12 mouse cellular contexts compared by ENCODE assay signal in genomic region chr8:12988722-12989430, GRCm38 (mm10). TPM values are rescaled to one million over a fixed set of nuclear protein-coding genes. Genes with fewer than 3 reads are reported as not detected.
DNase-seq lines count a peak whose midpoint lies in the region; ATAC-seq and TF ChIP-seq lines count a peak whose summit lies in the region.
"Had no signal": no experiment of that assay in that cellular context is flagged by ENCODE, and none has a peak within 500 bp of the region (broad histone marks: within the 10 kb centered on the region; RNA-seq: fewer than 3 reads in every experiment).

No protein-coding gene starts in this region.

- H3K9ac ChIP-seq in CH12.LX (ENCODE audit: insufficient read depth, low read depth) = no peak overlapping the region
- H3K9ac ChIP-seq: forebrain, embryonic 15.5 days; limb, embryonic 15.5 days; midbrain, embryonic 13.5 days had no signal

- ATAC-seq in CD4-positive, CD25-positive, alpha-beta regulatory T cell, adult 4 months = no peak
- ATAC-seq: activated CD4-positive, CD25-positive, alpha-beta regulatory T cell, adult 4 months; forebrain, embryonic 15.5 days; midbrain, embryonic 13.5 days had no signal

- H3K36me3 ChIP-seq in CH12.LX (replicated peaks in 1 of 2; ENCODE audit: control insufficient read depth in 1 of 2, insufficient read depth in 1 of 2, low read length in 1 of 2) = no peaks in the 10 kb centered on the region

- dilution Hi-C loops in CH12.LX (cut with MboI; ENCODE audit: extremely low pct_ligation_motif_present, extremely low pct_unique_long_range_greater_than_20kb, low sequenced_read_pairs) = no loop called here

- peak; percentile 2; the same call in 1 of the 2 replicates for TF ChIP-seq CTCF in left cerebral cortex, adult 2 months (IDR thresholded peaks at IDR 0.05)
- TF ChIP-seq CTCF in CH12.LX (conservative IDR thresholded peaks at IDR 0.05 in 1 of 2, IDR thresholded peaks at IDR 0.05 in 1 of 2; ENCODE audit: low read depth in 2 of 2, low read length in 2 of 2) = peak in 1 of 2 experiments; percentile 55; a peak in 2 of 4 replicates

- peak; percentile 14 for DNase-seq in CD4-positive, CD25-positive, alpha-beta regulatory T cell, adult 2 months (ENCODE audit: low read depth, low spot score)
- DNase-seq in left cerebral cortex, adult 2 months (ENCODE audit: extremely low spot score in 1 of 2, low spot score in 2 of 2) = peak in 1 of 2 experiments; percentile 35
- DNase-seq in left cerebral cortex, adult 9 months (ENCODE audit: low spot score in 2 of 2) = no peak
- no peak for DNase-seq in CH12.LX (ENCODE audit: extremely low read depth)
- peak; percentile 71 for DNase-seq in cerebellum, adult 9-11 months
- no peak for DNase-seq in layer of hippocampus, adult 8-10 months (ENCODE audit: low spot score in 2 of 2)
- DNase-seq in frontal cortex, postnatal 36 days (ENCODE audit: low spot score in 2 of 2) = no peak

- no peak for TF ChIP-seq EP300 in CH12.LX (IDR thresholded peaks at IDR 0.05; ENCODE audit: low read length)

- peaks cover 96% of the 10 kb centered on the region for H3K27me3 ChIP-seq in CH12.LX (replicated peaks)
- H3K27me3 ChIP-seq: forebrain, embryonic 15.5 days; limb, embryonic 15.5 days; midbrain, embryonic 13.5 days had no signal

- in situ Hi-C loops in CH12.LX (cut with MboI; ENCODE audit: low pct_ligation_motif_present, low pct_unique_long_range_greater_than_20kb, low sequenced_read_pairs) = loop anchor here (25.0 kb wide), 1 partner anchor 223 kb away; the partner anchor contains the start of gene Grtp1

- no peaks in the 10 kb centered on the region for H3K4me1 ChIP-seq in CH12.LX (ENCODE audit: control insufficient read depth in 1 of 2, insufficient read depth in 2 of 2)
- H3K4me1 ChIP-seq: limb, embryonic 15.5 days; midbrain, embryonic 13.5 days had no signal

- TF ChIP-seq RAD21 in CH12.LX (IDR thresholded peaks at IDR 0.05; ENCODE audit: low read depth, low read length) = peak; percentile 33

- intact Hi-C loops in left cerebral cortex, adult 2 months (cut with DNase I) = loop anchor here (5.0 kb wide), 1 partner anchor 72 kb away; no protein-coding TSS in a partner anchor

- no peak overlapping the region for H3K4me2 ChIP-seq in CH12.LX (ENCODE audit: insufficient read depth, low read depth, poor library complexity, severe bottlenecking)
- H3K4me2 ChIP-seq: forebrain, embryonic 15.5 days; limb, embryonic 15.5 days; midbrain, embryonic 13.5 days had no signal

- H3K9me3 ChIP-seq in CH12.LX (replicated peaks; ENCODE audit: low read length) = no peaks in the 10 kb centered on the region
- H3K9me3 ChIP-seq: forebrain, embryonic 15.5 days; limb, embryonic 15.5 days; midbrain, embryonic 13.5 days had no signal

- peak overlapping the region; percentile 77 for H3K27ac ChIP-seq in left cerebral cortex, adult 2 months
- H3K27ac ChIP-seq in CH12.LX (ENCODE audit: insufficient read depth, low read depth) = no peak overlapping the region
- H3K27ac ChIP-seq: forebrain, embryonic 15.5 days; limb, embryonic 15.5 days; midbrain, embryonic 13.5 days had no signal

- H3K79me2 ChIP-seq in CH12.LX (replicated peaks; ENCODE audit: control insufficient read depth, extremely low read depth, insufficient read depth, poor library complexity, severe bottlenecking) = no peaks in the 10 kb centered on the region

- TF ChIP-seq POLR2A in CH12.LX (IDR thresholded peaks at IDR 0.05; ENCODE audit: low read depth, low read length) = no peak

- H3K4me3 ChIP-seq in left cerebral cortex, adult 2 months = peak overlapping the region; percentile 34
- no peak overlapping the region for H3K4me3 ChIP-seq in CH12.LX (replicated peaks in 1 of 3; ENCODE audit: low read depth in 2 of 3, low read length in 2 of 3, poor library complexity in 1 of 3)
- H3K4me3 ChIP-seq: forebrain, embryonic 15.5 days; limb, embryonic 15.5 days; midbrain, embryonic 13.5 days had no signal

TF ChIP-seq in CH12.LX, 34 proteins besides CTCF, POLR2A, EP300 and RAD21:
- no peak for TF ChIP-seq SIN3A (IDR thresholded peaks at IDR 0.05; ENCODE audit: low read length)
- TF ChIP-seq SMC3 (IDR thresholded peaks at IDR 0.05; ENCODE audit: low read depth, low read length) = peak; percentile 42
- TF ChIP-seq CHD2 (IDR thresholded peaks at IDR 0.05; ENCODE audit: low read length) = no peak

RNA-seq across cellular contexts. Expression of gene F7, which starts 37.0 kb away (rescaled TPM):
- polyA plus RNA-seq in CD4-positive, CD25-positive, alpha-beta regulatory T cell, adult 4 months (2017; shearing (Covaris generic)) = not detected
- total RNA-seq in left cerebral cortex, adult 2 months (2021) = under 1 TPM in 1 of 2 experiments, not detected in 1; 0.49 TPM
- total RNA-seq in CH12.LX (2012; rRNA removed) (not detected in 2 replicates), CH12.LX (2014; rRNA removed) (not detected in 2 replicates)
- polyA plus RNA-seq in CH12.LX (2012; ENCODE audit: insufficient read length, low read depth) = not detected in 2 replicates
- not detected for total RNA-seq in layer of hippocampus, adult 8-10 months (2022)
- polyA plus RNA-seq: activated CD4-positive, CD25-positive, alpha-beta regulatory T cell, adult 4 months; limb, embryonic 15.5 days; midbrain, embryonic 13.5 days had no signal

RNA-seq across cellular contexts. Expression of gene F10, which starts 48.2 kb away (rescaled TPM):
- polyA plus RNA-seq in CD4-positive, CD25-positive, alpha-beta regulatory T cell, adult 4 months (2017; shearing (Covaris generic)) = not detected
- total RNA-seq in left cerebral cortex, adult 2 months (2021) = under 1 TPM in 1 of 2 experiments, not detected in 1; 0.45 TPM
- total RNA-seq in CH12.LX (2012; rRNA removed) = not detected in 2 replicates
- total RNA-seq in CH12.LX (2014; rRNA removed) = not detected in 2 replicates
- polyA plus RNA-seq in CH12.LX (2012; ENCODE audit: insufficient read length, low read depth) = not detected in 2 replicates
- not detected for total RNA-seq in layer of hippocampus, adult 8-10 months (2022)
- polyA plus RNA-seq: activated CD4-positive, CD25-positive, alpha-beta regulatory T cell, adult 4 months had no signal

Comparison
In these comparisons a context has a peak if more than half of its experiments do, and no peak if none do; other contexts are left out.
1. DNase-seq: peak in CD4-positive, CD25-positive, alpha-beta regulatory T cell, adult 2 months (single experiment) and cerebellum, adult 9-11 months (single experiment); none in left cerebral cortex, adult 9 months (0 of 2), CH12.LX (single experiment), layer of hippocampus, adult 8-10 months (0 of 2) and frontal cortex, postnatal 36 days (0 of 2).